Mouse (Mus musculus) cerebellum, adult 2 months (tissue): Measurements from ENCODE around the gene Cpe.

Source experiments
- CTCF ChIP-seq: fragments of 200-500 bp; IDR thresholded peaks from 2 replicates; pipeline ENCODE4 v1.5.1; 2011; ENCODE audit warnings: low read depth, mild to moderate bottlenecking, control low read depth, low read length, moderate library complexity, borderline replicate concordance; ENCODE audit not compliant: insufficient read depth
- POLR2A ChIP-seq: fragments of 200-500 bp; IDR thresholded peaks from 2 replicates; pipeline ENCODE4 v1.6.1; 2011; ENCODE audit warnings: low read length, control low read depth, borderline replicate concordance; ENCODE audit not compliant: insufficient read depth

DNA sequence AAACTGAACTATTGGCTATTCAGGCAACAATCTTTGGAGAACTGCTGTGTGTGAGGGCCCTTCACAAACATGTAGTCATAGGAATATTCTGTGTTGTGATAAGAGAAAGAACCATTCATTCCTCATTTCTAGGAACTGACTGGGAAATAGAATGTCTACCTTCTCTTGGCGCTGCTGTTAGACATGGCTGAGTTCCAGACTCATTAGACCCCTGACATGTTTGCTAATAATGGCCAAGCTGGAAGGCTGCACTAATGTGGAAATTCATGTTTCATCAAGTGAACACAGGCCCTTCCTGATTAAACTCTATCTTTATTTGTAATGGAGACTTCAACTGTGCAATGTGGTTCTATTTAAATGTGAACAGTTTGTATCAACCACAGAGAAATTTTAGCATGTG lies 46.1 kb upstream of the Cpe start:
- no peak for TF ChIP-seq CTCF
- TF ChIP-seq POLR2A = no peak
